In the genomic region with DNA sequence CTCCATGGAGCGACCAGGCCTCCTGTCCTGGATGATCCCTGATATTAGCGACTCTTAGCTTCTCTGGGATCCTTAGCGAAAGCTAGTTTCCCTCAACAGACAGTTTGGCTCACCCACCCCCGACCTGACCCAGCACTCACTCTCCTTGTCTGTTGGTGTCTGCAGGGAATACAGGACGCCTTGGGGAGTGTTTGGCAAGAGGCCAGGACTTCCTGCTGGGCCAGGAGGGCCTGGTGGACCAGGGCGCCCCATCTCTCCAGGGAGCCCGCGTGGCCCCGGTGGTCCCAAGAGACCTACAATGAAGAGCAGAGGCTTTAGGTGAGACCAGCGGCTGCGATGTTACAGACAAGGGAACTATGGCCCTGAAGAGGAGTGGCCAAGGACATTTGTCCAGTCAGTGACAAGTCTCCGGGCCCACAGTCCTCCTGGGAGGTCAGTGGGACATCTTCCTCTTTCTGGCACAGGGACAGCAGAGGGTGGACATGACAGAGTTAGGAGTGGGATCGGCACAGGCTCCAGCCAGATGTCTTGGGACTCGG, we compare ENCODE assay signal across 11 mouse cellular contexts.
DNase-seq lines count a peak whose midpoint lies in the region.
"Had no signal": no experiment of that assay in that cellular context is flagged by ENCODE, and none has a peak within 500 bp of the region (broad histone marks: within the 10 kb centered on the region; RNA-seq: fewer than 3 reads in every experiment).

No protein-coding gene starts in this region.

- DNase-seq in gastrocnemius, postnatal 10 days = peak; percentile 26
- no peak for DNase-seq in gastrocnemius, postnatal 25 days
- DNase-seq in kidney, postnatal 25 days = peak; percentile 13 to 32
- DNase-seq in kidney, adult 18-20 months = no peak
- peak; percentile 61 for DNase-seq in testis, postnatal 10 days (ENCODE audit: low spot score)
- DNase-seq in testis, postnatal 14 days (ENCODE audit: low spot score) = no peak
- DNase-seq in skeletal muscle tissue, adult 2 months (ENCODE audit: low read depth, low spot score) = peak; percentile 7
- DNase-seq in right cerebral cortex, postnatal 4 days = no peak
- DNase-seq: left cerebral cortex, postnatal 4 days; liver, embryonic 13.5 days; thymus, adult 2 months had no signal

Comparison
In these comparisons a context has a peak if more than half of its experiments do, and no peak if none do; other contexts are left out.
1. DNase-seq: peak in gastrocnemius, postnatal 10 days (single experiment), kidney, postnatal 25 days (2 of 2), testis, postnatal 10 days (single experiment) and skeletal muscle tissue, adult 2 months (single experiment); none in gastrocnemius, postnatal 25 days (single experiment), kidney, adult 18-20 months (single experiment), testis, postnatal 14 days (single experiment) and right cerebral cortex, postnatal 4 days (single experiment).